Mouse (Mus musculus) stomach, postnatal 0 days (tissue): ENCODE measurements around the gene 2510009E07Rik.

ENCODE experiments used
- CTCF ChIP-seq: IDR thresholded peaks from 2 replicates; pipeline ENCODE4 v1.5.1; 2016; ENCODE audit warnings: antibody characterized with exemption, low read depth, mild to moderate bottlenecking, moderate library complexity
- EP300 ChIP-seq: optimal IDR thresholded peaks from 2 replicates; pipeline ENCODE3; 2016; ENCODE audit warnings: antibody characterized with exemption

DNA sequence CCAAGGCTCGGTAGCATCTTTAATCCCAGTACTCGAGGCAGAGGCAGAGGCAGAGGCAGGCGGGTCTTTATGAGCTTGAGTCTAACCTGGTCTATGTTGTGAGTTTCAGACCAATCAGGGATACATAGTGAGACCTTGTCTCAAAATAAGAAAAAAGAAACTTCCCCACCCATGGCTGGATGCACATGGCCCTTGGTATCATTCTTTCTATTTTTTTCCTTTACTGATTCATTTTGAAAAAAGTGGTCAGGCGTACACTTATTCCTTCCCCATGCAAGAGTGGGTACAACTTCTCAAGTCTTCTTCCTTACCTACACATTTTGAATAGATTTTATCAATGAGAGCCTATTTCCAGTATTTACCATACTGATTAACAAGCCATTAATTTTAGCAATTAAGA lies 84.0 kb downstream of the 2510009E07Rik start:
- no peak for TF ChIP-seq CTCF
- TF ChIP-seq EP300 = no peak
